Mouse (Mus musculus) MEL (cell line): ENCODE measurements at regions not wholly inside any gene's neighbourhood (a gene's known extent, or its start where the extent isn't known, plus 50 kb on each side); places are given as distances from the start of the nearest gene placed in this dataset.

Source experiments
- CHD1 ChIP-seq: IDR thresholded peaks from 2 replicates; pipeline ENCODE4 v1.6.1; 2012; ENCODE audit warnings: low read depth, mild to moderate bottlenecking, inconsistent platforms, low read length, improper control_type of control experiment
- CTCF ChIP-seq, 3 experiments: IDR thresholded peaks in 2 of 3; conservative IDR thresholded peaks in 1 of 3; 2 replicates each; pipeline ENCODE4 v1.5.1; 2011 to 2012; ENCODE audit warnings: low read length in 3 of 3, low read depth in 2 of 3, mild to moderate bottlenecking in 2 of 3, improper control_type of control experiment in 1 of 3, inconsistent platforms in 1 of 3, mixed read lengths in 1 of 3, moderate library complexity in 1 of 3; ENCODE audit not compliant: control insufficient read depth in 1 of 3, insufficient read depth in 1 of 3, poor library complexity in 1 of 3, severe bottlenecking in 1 of 3
- ETS1 ChIP-seq: IDR thresholded peaks from 2 replicates; pipeline ENCODE4 v1.6.1; 2012; ENCODE audit warnings: low read depth, mild to moderate bottlenecking, inconsistent platforms, low read length, improper control_type of control experiment, moderate library complexity
- GABPA ChIP-seq: IDR thresholded peaks from 2 replicates; pipeline ENCODE4 v1.6.1; 2012; ENCODE audit warnings: low read depth, mild to moderate bottlenecking, inconsistent platforms, low read length, improper control_type of control experiment, moderate library complexity
- MAFK ChIP-seq: IDR thresholded peaks from 2 replicates; pipeline ENCODE4 v1.6.1; 2011; ENCODE audit warnings: low read depth, mild to moderate bottlenecking, low read length, improper control_type of control experiment, borderline replicate concordance
- MAX ChIP-seq: IDR thresholded peaks from 2 replicates; pipeline ENCODE4 v1.6.1; 2011; ENCODE audit warnings: low read length, improper control_type of control experiment
- MXI1 ChIP-seq: IDR thresholded peaks from 2 replicates; pipeline ENCODE4 v1.6.1; 2011; ENCODE audit warnings: mild to moderate bottlenecking, low read depth, low read length, improper control_type of control experiment
- POLR2A ChIP-seq, 2 experiments: IDR thresholded peaks; 2 replicates each; pipeline ENCODE4 v1.6.1; 2011 to 2012; ENCODE audit warnings: low read length in 2 of 2, mild to moderate bottlenecking in 2 of 2, control low read depth in 1 of 2, improper control_type of control experiment in 1 of 2, low read depth in 1 of 2, moderate library complexity in 1 of 2; ENCODE audit not compliant: control insufficient read depth in 1 of 2, insufficient read depth in 1 of 2, poor library complexity in 1 of 2
- POLR2AphosphoS2 ChIP-seq: IDR thresholded peaks from 2 replicates; pipeline ENCODE4 v1.6.1; 2011; ENCODE audit warnings: low read length, improper control_type of control experiment
- TCF12 ChIP-seq: IDR thresholded peaks from 2 replicates; pipeline ENCODE4 v1.6.1; 2014; ENCODE audit warnings: low read depth, mild to moderate bottlenecking, inconsistent platforms, low read length, improper control_type of control experiment, moderate library complexity
- ZC3H11A ChIP-seq: IDR thresholded peaks from 2 replicates; pipeline ENCODE4 v1.6.1; 2012; ENCODE audit warnings: low read depth, mild to moderate bottlenecking, inconsistent platforms, low read length, improper control_type of control experiment

DNA sequence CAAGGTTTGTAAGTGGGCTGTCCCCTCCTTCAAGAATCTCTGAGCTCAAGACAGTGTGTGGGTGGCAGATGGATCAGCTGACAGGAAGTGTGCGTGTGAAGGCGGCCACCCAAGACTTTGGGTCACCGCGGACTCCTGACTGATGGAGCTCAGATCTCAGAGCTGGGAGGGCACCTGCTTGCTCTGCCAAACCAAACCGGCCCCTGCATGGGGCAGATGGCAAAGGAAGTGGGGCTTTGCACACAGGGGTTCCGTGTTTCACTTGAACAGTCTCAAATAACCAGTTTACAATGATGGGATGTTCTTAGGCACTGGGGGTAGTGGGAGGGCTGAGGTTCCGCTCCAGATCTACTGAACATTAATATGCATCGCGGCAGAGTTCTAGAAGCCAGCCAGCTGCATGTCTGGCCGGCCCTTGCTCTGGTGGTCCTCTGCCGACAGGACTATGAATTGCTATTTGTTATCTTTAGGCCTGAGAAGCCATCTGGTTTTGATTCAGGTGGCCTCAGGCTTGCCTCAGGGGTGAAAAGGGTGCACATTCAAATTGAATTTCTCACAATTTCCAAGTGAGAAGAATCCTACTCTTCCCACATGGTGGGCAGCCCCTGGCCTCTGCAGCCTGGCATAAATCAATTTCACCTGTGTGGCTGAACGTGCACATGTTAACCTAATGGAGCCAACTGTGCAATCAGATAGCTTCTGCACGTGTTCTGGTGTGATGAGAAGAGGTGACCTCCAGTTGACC is 172.0 kb downstream of the Mylk4 start:
- TF ChIP-seq CHD1 (no peak), MXI1 (no peak), ZC3H11A (no peak), CTCF (IDR thresholded peaks at IDR 0.05 in 2 of 3, conservative IDR thresholded peaks at IDR 0.05 in 1 of 3; ENCODE audit: control insufficient read depth in 1 of 3, insufficient read depth in 1 of 3, low read depth in 2 of 3, low read length in 3 of 3, poor library complexity in 1 of 3, severe bottlenecking in 1 of 3) (no peak), POLR2A (IDR thresholded peaks at IDR 0.05; ENCODE audit: control insufficient read depth in 1 of 2, insufficient read depth in 1 of 2, low read depth in 1 of 2, low read length in 2 of 2, poor library complexity in 1 of 2) (no peak), GABPA (no peak), MAX (no peak), POLR2AphosphoS2 (no peak), ETS1 (no peak), MAFK (no peak), TCF12 (no peak)
